Mouse (Mus musculus): Measurements from ENCODE around the gene Acat3. TPM values are rescaled to one million over a fixed set of nuclear protein-coding genes. Genes with fewer than 3 reads are reported as not detected.

Acat3 gene
- total RNA-seq, 2 experiments from 2014 or later, result 0.33 to 1.3 TPM

DNA sequence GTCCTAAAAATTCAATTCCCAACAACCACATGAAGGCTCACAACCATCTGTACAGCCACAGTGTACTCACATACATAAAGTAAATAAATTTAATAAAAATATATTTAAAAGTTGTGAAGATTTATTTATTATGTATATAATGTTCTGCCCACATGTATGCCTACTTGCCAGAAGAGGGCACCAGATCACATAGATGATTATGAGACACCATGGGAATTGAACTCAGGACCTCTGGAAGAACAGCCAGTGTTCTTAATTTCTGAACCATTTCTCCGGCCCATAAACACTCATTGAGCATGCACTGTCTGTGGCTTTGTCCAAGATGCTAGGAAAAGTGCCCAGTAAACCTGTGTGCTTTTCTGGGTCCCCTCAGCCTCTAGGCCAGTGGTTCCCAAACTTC lies 59.2 kb downstream of the Acat3 start:
- no peak for ATAC-seq (replicated peaks; ENCODE audit: low FRiP score, low TSS enrichment, poor library complexity, severe bottlenecking)

DNA sequence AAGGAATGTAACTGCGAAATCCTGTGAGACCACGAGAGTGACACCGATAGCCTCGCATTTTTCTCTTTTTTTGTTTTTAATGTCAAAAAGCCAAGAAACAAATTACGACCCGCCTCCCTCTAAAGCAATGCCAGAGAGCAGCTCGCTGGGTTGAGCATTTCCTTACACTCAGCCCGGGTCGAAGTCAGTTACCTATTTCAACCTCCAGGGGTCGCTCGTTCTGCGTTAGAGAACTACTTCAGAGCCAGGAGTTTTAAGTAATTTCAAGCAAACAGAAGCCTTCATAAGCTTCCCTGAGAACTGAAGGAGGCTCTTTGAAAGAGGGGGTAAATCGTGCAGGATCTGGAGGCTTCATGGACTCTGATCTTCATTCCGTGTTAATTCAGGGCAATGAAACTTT lies 60.2 kb downstream of the Acat3 start:
- peak; percentile 84 for ATAC-seq (replicated peaks; ENCODE audit: low FRiP score, low TSS enrichment, poor library complexity, severe bottlenecking)

DNA sequence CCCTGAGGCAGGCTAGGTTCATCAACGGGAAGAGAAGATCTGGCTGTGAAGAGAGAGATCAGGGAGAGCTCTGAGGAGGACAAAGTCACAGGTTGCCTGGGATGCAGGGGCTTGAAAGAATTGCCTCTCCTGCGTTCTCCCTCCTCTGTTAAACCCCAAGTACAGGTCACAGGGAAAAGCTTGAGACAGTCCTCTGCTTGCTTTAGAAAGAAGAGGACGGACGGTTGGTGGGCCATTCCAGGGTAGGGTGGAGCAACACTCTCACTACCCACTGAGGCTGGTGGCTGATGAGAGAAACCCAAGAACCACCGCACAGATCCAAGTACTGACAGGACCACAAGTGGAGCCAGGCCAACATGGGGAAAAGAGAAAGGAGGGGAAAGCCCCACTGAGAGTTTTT lies 64.7 kb downstream of the Acat3 start, which contains the start of gene Mrgprh:
Gene Mrgprh, plus strand, starts transcription at position 301 of the 400 bp plus-strand sequence.
- ATAC-seq (replicated peaks; ENCODE audit: low FRiP score, low TSS enrichment, poor library complexity, severe bottlenecking), result no peak

Other genes with a start within 250 kb of the Acat3 start
- gene Igf2r, start 170.9 kb downstream of the Acat3 start, total RNA-seq (2014; fragmentation: Nextera tagmentation), result 10.2 and 14.0 TPM in 2 replicates
- 15.3 and 19.7 TPM in 2 replicates for gene Igf2r, start 170.9 kb downstream of the Acat3 start, total RNA-seq (2017)
- gene Mas1, start 72.5 kb downstream of the Acat3 start, total RNA-seq (2014; fragmentation: Nextera tagmentation), result not detected in 2 replicates
- not detected in 2 replicates for gene Mas1, start 72.5 kb downstream of the Acat3 start, total RNA-seq (2017)
- gene Mrgprh, start 64.6 kb downstream of the Acat3 start, total RNA-seq (2014; fragmentation: Nextera tagmentation), result not detected in 2 replicates
- not detected in 2 replicates for gene Mrgprh, start 64.6 kb downstream of the Acat3 start, total RNA-seq (2017)
- gene Pnldc1, start 30.4 kb downstream of the Acat3 start, total RNA-seq (2014; fragmentation: Nextera tagmentation), result 12.4 TPM in 1 of 2 replicates, not detected in the other
- 0.15 TPM in 1 of 2 replicates, not detected in the other for gene Pnldc1, start 30.4 kb downstream of the Acat3 start, total RNA-seq (2017)
- 481 and 497 TPM in 2 replicates for gene Tcp1, start 24.9 kb downstream of the Acat3 start, total RNA-seq (2014; fragmentation: Nextera tagmentation)
- gene Tcp1, start 24.9 kb downstream of the Acat3 start, total RNA-seq (2017), result 1,112 and 1,392 TPM in 2 replicates
- 165 and 221 TPM in 2 replicates for gene Mrpl18, start 24.3 kb downstream of the Acat3 start, total RNA-seq (2014; fragmentation: Nextera tagmentation)
- gene Mrpl18, start 24.3 kb downstream of the Acat3 start, total RNA-seq (2017), result 214 and 219 TPM in 2 replicates
- gene Acat2, start 20.1 kb upstream of the Acat3 start, total RNA-seq (2014; fragmentation: Nextera tagmentation), result 14.9 and 28.9 TPM in 2 replicates
- 19.2 and 20.2 TPM in 2 replicates for gene Acat2, start 20.1 kb upstream of the Acat3 start, total RNA-seq (2017)
- 75.6 and 80.8 TPM in 2 replicates for gene Wtap, start 53.6 kb upstream of the Acat3 start, total RNA-seq (2014; fragmentation: Nextera tagmentation)
- gene Wtap, start 53.6 kb upstream of the Acat3 start, total RNA-seq (2017), result 367 and 387 TPM in 2 replicates
- 86.0 and 94.0 TPM in 2 replicates for gene Sod2, start 66.2 kb upstream of the Acat3 start, total RNA-seq (2014; fragmentation: Nextera tagmentation)
- gene Sod2, start 66.2 kb upstream of the Acat3 start, total RNA-seq (2017), result 95.3 and 124 TPM in 2 replicates
- gene Gpr31b, start 111.7 kb upstream of the Acat3 start, total RNA-seq (2014; fragmentation: Nextera tagmentation), result not detected in 2 replicates
- gene Gpr31b, start 111.7 kb upstream of the Acat3 start, total RNA-seq (2017), result not detected in 2 replicates
- gene Tcp10b, start 120.5 kb upstream of the Acat3 start, total RNA-seq (2014; fragmentation: Nextera tagmentation), result not detected in 2 replicates
- gene Tcp10b, start 120.5 kb upstream of the Acat3 start, total RNA-seq (2017), result 0.23 TPM in 1 of 2 replicates, not detected in the other
- not detected in 2 replicates for gene Unc93a, start 191.2 kb upstream of the Acat3 start, total RNA-seq (2014; fragmentation: Nextera tagmentation)
- 0.33 TPM in 1 of 2 replicates, not detected in the other for gene Unc93a, start 191.2 kb upstream of the Acat3 start, total RNA-seq (2017)

All from megakaryocyte-erythroid progenitor cell, adult 5-6 weeks (primary cell).